Mouse (Mus musculus): ENCODE data around the gene Racgap1.

Gene Racgap1

DNA sequence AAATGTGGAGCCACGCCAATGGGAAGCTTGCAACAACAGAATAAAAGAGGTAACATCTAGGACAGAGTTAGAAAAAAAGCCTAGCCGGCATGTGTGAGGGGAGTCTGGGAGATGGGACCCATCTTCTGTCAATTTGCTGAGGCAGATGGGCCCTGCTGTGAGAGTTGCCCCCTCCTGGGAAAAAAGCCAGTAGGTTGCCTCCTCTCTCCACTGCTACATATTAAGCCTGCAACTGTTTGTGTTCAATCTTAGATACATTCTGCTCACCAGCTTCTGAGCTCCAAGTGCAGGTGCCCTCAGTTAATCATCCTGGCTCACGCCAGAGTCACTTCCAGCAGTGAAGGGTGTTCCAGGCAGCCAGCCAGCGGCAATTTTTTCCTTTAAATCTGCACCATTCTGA lies 31.6 kb downstream of the Racgap1 start:
- no peak for DNase-seq (ENCODE audit: low spot score in 2 of 2)

GRCm38 (mm10) chr15:99618595-99618994 lies 32.9 kb downstream of the Racgap1 start:
- DNase-seq (ENCODE audit: low spot score in 2 of 2) = no peak

GRCm38 (mm10) chr15:99615246-99615645 lies 36.2 kb downstream of the Racgap1 start:
- DNase-seq (ENCODE audit: low spot score in 2 of 2) = no peak

DNA sequence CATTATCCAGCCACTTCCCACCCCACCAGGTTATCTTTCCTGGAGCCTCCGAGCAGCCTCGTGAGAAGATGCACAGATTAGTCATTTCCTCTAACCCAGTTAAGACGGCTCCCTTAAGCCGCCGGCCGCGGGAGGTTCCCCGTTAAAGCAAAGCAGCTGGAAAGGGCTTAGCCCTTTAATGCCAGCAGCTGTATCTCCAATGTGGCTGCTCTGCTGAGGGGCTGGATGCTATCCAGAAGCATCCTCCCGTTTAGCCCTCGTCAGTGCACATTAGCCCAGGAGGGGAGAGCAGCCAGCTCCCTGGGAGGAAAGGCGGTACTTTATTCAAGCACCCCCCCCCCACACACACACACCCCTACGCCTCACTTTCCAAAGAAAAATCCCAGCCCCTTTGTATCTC lies 36.7 kb downstream of the Racgap1 start:
- peak; percentile 16 to 23 for DNase-seq (ENCODE audit: low spot score in 2 of 2)

DNA sequence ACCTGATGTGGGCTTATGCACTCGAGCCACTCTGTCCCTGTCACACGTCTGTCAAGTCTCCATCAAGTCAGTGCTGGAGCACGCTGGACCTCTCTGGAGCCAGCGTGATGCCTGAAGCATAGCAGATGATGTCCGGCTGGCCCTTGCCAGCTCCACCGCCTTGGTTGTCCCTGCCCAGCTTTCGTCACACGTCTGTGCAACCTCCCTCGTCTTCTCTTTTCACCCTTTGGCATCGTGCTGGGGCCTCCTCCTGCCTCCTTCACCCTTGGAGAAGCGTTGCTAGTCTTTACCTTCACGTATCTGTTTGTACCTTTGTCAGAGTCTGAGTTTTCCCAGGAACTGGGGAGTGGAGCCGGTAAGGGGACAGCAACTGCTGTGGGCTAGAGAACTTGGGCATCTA lies 37.2 kb downstream of the Racgap1 start:
- no peak for DNase-seq (ENCODE audit: low spot score in 2 of 2)

DNA sequence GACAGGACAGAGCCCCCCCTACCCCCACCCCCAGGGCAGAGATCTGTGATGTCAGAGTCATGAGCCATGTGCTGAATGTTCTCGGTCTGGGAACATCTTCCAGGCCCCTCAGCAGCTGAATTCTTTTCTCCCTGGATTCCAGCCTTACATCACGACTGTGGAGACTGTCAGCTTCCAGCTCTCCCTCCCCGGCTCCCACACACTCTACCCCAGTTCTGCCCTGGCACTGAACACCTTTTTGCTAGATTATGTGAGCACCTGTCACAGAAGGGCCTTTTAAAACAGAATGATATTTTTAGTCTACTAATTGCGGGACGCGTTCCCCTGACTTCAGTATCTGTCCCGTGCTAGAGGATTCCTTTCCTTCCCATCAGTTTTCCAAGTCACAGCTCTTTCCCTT lies 39.9 kb downstream of the Racgap1 start:
- no peak for DNase-seq (ENCODE audit: low spot score in 2 of 2)

GRCm38 (mm10) chr15:99608382-99609125 lies 42.9 kb downstream of the Racgap1 start:
- DNase-seq (ENCODE audit: low spot score in 2 of 2) = no peak

GRCm38 (mm10) chr15:99607388-99608113 lies 43.9 kb downstream of the Racgap1 start:
- no peak for DNase-seq (ENCODE audit: low spot score in 2 of 2)

DNA sequence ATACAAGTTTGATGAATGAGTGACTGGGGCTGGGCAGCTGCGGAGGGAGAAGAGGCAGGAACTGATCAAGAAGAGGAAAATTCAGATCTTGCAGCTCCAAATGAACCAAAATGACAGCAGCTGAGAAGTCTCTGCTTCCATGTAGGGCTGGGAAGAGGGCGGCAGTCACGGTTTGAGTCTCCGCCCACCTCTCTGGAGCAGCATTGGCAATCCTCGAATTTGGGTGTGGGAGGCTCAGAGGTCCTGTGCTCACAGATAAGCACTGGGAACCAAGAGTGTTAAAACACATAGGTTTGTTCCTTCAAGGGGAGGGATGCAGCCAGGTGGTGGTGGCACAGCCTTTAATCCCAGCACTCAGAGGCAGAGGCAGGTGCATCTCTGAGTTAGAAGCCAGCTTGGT lies 44.9 kb downstream of the Racgap1 start:
- no peak for DNase-seq (ENCODE audit: low spot score in 2 of 2)

- no peak for DNase-seq (ENCODE audit: low spot score in 2 of 2)
Measured at GRCm38 (mm10) chr15:99605595-99605994, 45.9 kb downstream of the Racgap1 start.

DNA sequence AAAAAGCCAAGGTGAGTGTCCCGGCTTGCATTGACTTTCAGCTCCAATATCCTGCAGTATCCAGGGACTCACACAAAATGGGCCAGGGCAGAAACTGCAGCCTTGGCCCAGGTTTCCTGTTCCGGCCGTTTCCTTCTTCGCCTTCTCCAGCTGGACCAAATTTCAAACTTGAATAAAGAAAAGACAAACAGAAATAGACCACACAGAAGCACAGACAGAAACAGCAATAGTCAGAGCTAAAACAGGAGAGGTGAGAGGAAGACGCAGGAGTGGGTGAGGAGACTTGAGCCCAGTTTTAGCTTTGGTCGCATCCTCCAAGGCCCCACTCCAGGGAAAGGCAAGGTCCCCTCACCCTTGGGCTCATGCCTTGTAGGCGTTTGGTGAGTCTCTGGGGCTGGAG lies 48.2 kb downstream of the Racgap1 start:
- no peak for DNase-seq (ENCODE audit: low spot score in 2 of 2)

DNA sequence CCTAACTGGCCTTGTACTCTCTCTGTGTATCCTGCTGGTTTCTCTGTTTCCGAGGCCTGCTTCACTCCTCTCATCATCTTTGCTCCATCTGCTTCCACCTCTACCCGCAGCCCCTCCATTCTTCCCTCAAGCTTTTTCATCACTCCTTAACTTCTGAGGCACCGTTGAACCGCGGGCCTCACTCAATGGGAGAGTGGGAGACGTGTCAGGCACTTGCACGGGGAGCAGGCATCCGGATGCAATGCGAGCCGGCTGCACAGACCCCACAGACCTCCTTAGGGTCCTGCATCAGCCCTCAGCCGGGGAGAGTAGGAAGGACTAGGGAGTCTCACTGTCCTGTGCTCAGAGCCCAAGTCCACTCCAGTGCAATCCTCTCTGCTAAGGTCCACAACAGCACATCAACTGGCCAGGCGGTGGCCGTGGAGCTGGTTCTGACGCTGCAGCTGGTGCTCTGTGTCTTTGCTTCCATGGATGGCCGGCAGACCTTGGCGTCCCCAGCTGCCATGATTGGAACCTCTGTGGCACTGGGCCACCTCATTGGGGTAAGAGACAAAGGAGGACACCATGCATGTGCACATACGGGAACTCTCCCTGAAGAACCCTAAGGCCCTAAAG lies 49.1 kb downstream of the Racgap1 start:
- DNase-seq (ENCODE audit: low spot score in 2 of 2) = no peak

- no peak for DNase-seq (ENCODE audit: low spot score in 2 of 2)
Measured at GRCm38 (mm10) chr15:99601823-99602120, 49.7 kb downstream of the Racgap1 start.

DNA sequence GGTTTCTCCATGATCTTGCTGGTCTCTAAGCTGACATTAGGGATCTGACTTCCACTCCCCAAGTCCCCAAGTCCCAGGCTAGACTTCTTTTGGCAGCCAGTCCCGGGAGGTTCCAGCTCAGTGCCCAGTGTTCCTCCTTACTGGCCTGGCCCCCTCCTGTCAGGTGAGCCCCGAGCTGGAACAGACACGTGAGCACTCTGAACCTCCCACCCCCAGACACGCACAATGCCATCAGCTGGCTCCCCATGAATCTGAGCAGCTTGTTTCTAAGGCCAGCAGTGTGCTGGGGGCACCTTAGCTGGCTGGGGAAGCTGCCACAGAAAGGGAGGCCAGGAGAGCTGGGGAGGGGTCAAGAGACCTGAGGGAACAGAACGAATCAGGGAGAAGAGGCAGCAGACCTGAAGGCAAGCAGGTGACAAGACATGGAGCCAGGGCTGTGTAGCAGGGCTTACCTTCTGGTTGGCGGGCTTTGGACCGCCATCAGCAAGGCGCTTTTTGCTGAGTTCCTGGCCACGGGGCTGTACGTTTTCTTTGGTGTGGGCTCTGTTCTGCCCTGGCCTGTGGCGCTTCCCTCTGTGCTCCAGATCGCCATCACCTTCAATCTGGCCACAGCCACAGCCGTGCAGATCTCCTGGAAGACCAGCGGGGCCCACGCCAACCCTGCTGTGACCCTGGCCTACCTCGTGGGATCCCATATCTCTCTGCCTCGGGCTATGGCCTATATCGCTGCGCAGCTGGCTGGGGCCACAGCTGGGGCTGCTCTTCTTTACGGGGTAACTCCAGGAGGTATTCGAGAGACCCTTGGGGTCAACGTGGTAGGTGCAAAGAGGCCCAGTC lies 50.3 kb downstream of the Racgap1 start, which contains the start of gene Aqp6:
TSS of gene Aqp6 (plus strand) at position 415 of the 837 bp plus-strand sequence.
- no peak for DNase-seq (ENCODE audit: low spot score in 2 of 2)

- no peak for DNase-seq (ENCODE audit: low spot score in 2 of 2)
Measured at GRCm38 (mm10) chr15:99599245-99600070, 52.0 kb downstream of the Racgap1 start.

DNA sequence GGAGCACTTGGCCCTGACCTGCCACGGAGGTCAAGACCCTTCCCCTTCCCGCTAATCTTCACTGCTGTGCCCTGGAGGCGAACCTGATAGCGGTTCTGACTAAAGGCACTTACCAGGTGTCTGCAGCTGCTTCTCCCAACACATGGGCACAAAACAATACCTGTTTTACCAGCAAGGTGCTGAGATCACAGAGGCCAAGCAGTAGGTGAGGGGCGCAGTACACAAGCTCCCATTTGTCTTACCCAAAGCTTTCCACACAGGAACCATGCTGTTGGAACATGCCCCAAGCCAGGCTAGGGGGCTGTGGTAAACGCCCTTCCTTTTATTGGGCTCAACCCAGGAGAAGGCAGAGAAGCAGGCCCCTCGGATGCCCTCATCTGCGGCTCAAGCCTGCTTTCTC lies 53.9 kb downstream of the Racgap1 start:
- no peak for DNase-seq (ENCODE audit: low spot score in 2 of 2)

- no peak for DNase-seq (ENCODE audit: low spot score in 2 of 2)
Measured at GRCm38 (mm10) chr15:99596841-99597240, 54.6 kb downstream of the Racgap1 start.

DNA sequence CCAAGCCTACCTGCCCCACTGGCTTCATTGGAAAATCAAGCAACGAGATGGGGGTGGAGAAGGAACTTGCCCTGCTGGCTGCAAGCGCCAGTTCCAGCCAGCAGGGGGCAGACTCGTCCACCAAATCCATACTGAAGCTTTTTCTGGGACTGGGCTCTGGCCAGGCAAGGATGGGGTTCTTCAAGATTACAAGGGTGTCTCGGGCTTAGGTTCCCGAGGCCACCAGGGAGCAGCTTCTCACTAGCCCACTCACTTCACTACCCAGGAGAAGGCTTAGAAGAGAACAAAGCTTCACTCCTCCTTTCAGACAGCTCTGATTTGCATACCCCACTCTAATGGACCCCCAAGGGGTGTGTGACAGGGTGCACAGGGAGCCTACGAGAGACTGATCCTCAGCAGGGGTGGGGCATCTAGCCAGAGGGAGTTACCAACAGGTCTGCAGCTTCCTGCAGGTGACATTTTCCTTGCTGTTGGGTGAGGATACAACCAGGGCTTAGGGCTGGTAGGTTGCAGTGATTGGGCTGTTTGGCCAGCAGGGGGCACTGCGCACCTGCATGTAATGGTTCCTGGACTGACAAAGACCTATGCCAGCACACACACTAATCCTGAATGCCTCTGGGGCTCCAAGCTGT lies 55.3 kb downstream of the Racgap1 start:
- peak; percentile 58 to 70 for DNase-seq (ENCODE audit: low spot score in 2 of 2)

DNA sequence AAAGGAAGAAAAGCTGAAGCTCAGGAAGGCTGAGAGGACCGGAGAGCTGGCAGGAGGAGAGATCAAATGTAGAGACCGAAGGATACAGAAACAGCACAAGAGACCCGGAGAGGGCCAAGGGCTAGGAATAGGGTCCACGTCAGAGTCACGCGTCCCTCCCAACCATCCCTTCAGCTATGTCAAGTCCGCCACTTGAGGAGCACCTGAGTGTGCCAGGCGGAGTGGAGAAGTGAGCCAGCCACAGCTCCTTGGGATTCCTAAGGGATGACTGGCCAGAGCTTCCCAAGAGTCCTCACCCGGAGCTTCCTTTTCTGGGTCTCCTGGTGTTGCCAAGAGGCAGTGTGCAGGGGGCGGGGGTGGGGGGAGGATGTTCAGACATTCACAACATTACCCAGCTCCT lies 56.5 kb downstream of the Racgap1 start:
- DNase-seq (ENCODE audit: low spot score in 2 of 2) = no peak

- DNase-seq (ENCODE audit: low spot score in 2 of 2) = no peak
Measured at GRCm38 (mm10) chr15:99592877-99593276, 58.6 kb downstream of the Racgap1 start.

GRCm38 (mm10) chr15:99592177-99592576 lies 59.3 kb downstream of the Racgap1 start:
- no peak for DNase-seq (ENCODE audit: low spot score in 2 of 2)

Data from heart, adult 9 months (tissue).